Mouse (Mus musculus) neural tube, embryonic 13.5 days (tissue): ENCODE measurements around the gene Pih1d3. TPM values are rescaled to one million over a fixed set of nuclear protein-coding genes. Genes with fewer than 3 reads are reported as not detected.

Experiments
- ATAC-seq: fragments of 200-750 bp; cut with Nextera tagmentation; 2 replicates; pipeline ENCODE4 v1.8.0; 2017; ENCODE audit warnings: low read depth, mild to moderate bottlenecking, moderate TSS enrichment, moderate library complexity
- H3K27ac ChIP-seq: fragments of 300-500 bp; sonication (generic); replicated peaks from 2 replicates; pipeline ENCODE4 v1.5.1; 2015; ENCODE audit warnings: moderate library complexity, mild to moderate bottlenecking, inconsistent platforms
- H3K27me3 ChIP-seq: fragments of 300-500 bp; sonication (generic); 2 replicates; pipeline ENCODE4 v1.6.1; 2015; ENCODE audit warnings: mild to moderate bottlenecking, inconsistent platforms
- H3K36me3 ChIP-seq: fragments of 300-500 bp; sonication (generic); 2 replicates; pipeline ENCODE4 v1.6.1; 2015; ENCODE audit warnings: mild to moderate bottlenecking, inconsistent platforms
- H3K4me1 ChIP-seq: fragments of 300-500 bp; sonication (generic); replicated peaks from 2 replicates; pipeline ENCODE4 v1.6.1; 2015; ENCODE audit warnings: inconsistent platforms
- H3K4me2 ChIP-seq: fragments of 300-500 bp; sonication (generic); 2 replicates; pipeline ENCODE4 v1.6.1; 2015; ENCODE audit warnings: inconsistent platforms, mild to moderate bottlenecking, moderate library complexity
- H3K4me3 ChIP-seq: fragments of 300-500 bp; sonication (generic); 2 replicates; pipeline ENCODE4 v1.5.1; 2015; ENCODE audit warnings: mild to moderate bottlenecking, inconsistent platforms
- H3K9ac ChIP-seq: fragments of 300-500 bp; sonication (generic); 2 replicates; pipeline ENCODE4 v1.6.1; 2015; ENCODE audit warnings: moderate library complexity, mild to moderate bottlenecking, inconsistent platforms
- H3K9me3 ChIP-seq: fragments of 300-500 bp; sonication (generic); 2 replicates; pipeline ENCODE4 v1.6.1; 2016; ENCODE audit warnings: inconsistent platforms
- WGBS: fragments of 180-500 bp; shearing (Covaris S2); methylation state at CpG from one replicate; pipeline ENCODE4 v1.1.7; 2015; 5-methylcytosine and 5-hydroxymethylcytosine counted together
- polyA plus RNA-seq: library from polyadenylated mRNA; unstranded; fragments of >200 nt; fragmentation: Nextera tagmentation; extraction: Ambion mirVana; gene quantifications from 2 replicates; pipeline ENCODE4 v1.2.1, GENCODE M21; 2015

Gene Pih1d3
- polyA plus RNA-seq, 1 experiment from 2014 or later: not detected

DNA sequence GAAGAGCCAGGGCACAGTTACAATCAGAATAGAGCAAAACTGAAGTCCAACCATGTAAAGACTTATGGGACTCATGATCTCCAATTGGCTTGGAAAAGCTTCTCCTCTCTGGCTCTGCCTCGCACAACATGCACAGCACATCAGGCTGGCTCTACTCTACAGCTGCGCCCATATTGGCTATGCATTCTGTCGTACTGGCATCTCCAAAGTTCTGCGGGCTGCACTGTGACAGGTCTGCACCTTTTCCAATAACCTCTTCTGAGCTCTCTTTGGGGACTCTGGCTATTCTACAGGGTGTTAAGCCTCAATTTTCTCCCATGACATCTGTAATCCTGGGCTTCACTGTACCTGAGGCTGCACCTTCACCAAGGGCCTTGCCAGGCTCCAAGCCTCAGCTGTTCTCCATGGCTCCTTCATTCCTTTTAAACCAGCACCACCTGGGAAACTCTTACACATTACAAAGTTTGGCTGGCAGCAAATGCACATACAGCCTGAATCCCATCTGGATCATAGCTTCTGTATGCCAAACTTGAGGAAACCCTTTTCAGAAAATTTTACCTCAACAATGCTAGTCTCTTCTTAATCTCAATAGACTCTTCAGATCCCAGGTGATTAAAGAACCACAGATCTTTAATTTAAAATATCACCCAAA is 1.9 kb upstream of the Pih1d3 start:
- Histone ChIP-seq H3K27me3 (no peaks in the 10 kb centered on the region), H3K4me1 (no peaks in the 10 kb centered on the region), H3K4me3 (no peak overlapping the region), H3K9me3 (no peaks in the 10 kb centered on the region), H3K36me3 (no peaks in the 10 kb centered on the region), H3K27ac (no peak overlapping the region), H3K4me2 (no peak overlapping the region), H3K9ac (no peak overlapping the region)
- ATAC-seq: no peak
- 97% methylated on average over 4 of the region's 4 CpGs for WGBS

DNA sequence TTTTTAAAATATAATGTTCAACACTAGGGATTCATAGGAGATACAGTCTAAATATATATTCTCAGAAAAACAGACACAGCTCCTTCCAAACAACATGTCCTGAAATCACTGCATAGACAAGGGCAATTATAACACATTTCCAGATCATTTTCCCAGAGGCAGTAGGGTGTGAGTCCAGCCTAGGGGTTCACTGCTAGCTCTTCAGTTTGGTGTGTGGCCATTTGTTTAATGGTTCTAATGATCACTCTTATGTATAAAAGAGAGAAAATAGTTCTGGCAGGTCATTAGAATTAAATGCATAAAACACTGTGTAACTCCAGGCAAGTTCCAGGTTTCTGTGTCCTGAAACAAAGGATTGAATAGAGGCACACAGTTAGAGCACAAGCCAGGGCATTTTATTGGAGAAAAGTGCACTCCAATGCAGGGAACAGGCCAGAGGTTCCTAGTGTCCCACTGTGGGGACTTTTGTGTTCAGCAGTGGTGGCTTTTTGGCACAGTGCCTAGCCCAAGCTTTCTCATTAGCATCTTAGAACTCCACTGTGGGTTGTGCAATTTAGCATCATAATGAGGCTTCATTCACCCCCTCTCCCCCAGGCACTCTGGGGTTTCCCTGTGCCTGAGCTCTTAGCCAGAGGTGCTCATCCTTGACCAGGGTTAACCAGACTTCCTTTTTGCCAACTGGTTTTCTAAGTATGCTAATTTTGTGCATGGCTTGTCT is 10.8 kb downstream of the Pih1d3 start:
- Histone ChIP-seq H3K4me1 (peaks cover 13% of the 10 kb centered on the region), H3K4me3 (no peak overlapping the region), H3K9ac (no peak overlapping the region), H3K27me3 (peaks cover 74% of the 10 kb centered on the region), H3K27ac (peak overlapping the region; percentile 49; the same call in 1 of the 2 replicates), H3K9me3 (no peaks in the 10 kb centered on the region), H3K4me2 (no peak overlapping the region), H3K36me3 (no peaks in the 10 kb centered on the region)
- ATAC-seq: peak; percentile 93

DNA sequence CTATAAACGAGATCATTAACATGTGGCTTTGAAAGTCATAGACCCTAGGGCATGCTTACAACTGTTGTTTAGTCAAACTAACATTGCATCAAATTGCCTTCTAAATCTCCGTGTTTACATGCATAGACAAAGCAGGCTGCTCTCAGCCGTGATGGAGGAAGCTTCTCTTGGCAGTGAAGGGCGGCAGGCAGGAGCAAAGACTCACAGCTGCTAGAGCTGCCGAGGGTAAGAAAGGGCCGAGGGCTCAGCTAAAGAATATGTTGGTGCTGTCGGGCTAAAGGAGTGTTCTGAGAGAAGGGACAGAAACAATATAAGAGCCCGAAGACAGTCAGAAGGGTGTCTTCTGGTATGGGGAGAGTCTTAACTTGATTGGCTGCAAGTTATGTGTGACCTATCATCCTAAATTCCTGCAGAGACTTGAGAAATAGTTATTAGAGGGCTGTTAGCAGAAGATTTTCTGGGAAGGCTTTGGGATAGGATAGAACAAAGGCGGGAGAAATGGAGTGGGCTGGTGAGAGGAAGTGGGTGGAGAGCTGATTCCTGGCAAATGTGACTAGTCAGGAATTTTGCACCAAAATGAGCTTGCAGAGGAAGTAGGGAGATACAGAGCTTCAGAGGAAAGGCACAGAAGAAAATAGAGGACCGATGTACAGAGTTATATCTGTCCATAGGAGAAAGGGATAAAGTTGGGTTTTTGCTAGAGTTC is 37.7 kb downstream of the Pih1d3 start:
- Histone ChIP-seq H3K4me1 (no peaks in the 10 kb centered on the region), H3K9me3 (no peaks in the 10 kb centered on the region), H3K9ac (no peak overlapping the region), H3K4me2 (no peak overlapping the region), H3K27me3 (no peaks in the 10 kb centered on the region), H3K36me3 (no peaks in the 10 kb centered on the region), H3K27ac (no peak overlapping the region), H3K4me3 (no peak overlapping the region)
- ATAC-seq: no peak
- 80% methylated on average over 10 of the region's 10 CpGs for WGBS

Other genes with a start within 250 kb of the Pih1d3 start
- not detected in 2 replicates for gene AC153137.1, start 244.9 kb upstream of the Pih1d3 start, polyA plus RNA-seq
- not detected in 2 replicates for gene Lgsn, start 46.4 kb upstream of the Pih1d3 start, polyA plus RNA-seq
- gene 4931428L18Rik, start 154 bp upstream of the Pih1d3 start, polyA plus RNA-seq: not detected in 2 replicates